Mouse (Mus musculus) embryonic facial prominence, embryonic 10.5 days (tissue): ENCODE results near the gene Prr12. TPM values are rescaled to one million over a fixed set of nuclear protein-coding genes. Genes with fewer than 3 reads are reported as not detected.

Experiments used
- DNase-seq: peaks from one replicate; pipeline ENCODE4 v3.0.0-alpha.2; 2017; ENCODE audit warnings: low spot score
- H3K27ac ChIP-seq: fragments of 300-500 bp; sonication (generic); replicated peaks from 2 replicates; pipeline ENCODE4 v1.5.1; 2016; ENCODE audit warnings: mild to moderate bottlenecking
- H3K27me3 ChIP-seq: fragments of 300-500 bp; sonication (generic); replicated peaks from 2 replicates; pipeline ENCODE4 v1.6.1; 2016; ENCODE audit warnings: low read depth, mild to moderate bottlenecking; ENCODE audit not compliant: poor library complexity, severe bottlenecking
- H3K36me3 ChIP-seq: fragments of 300-500 bp; sonication (generic); replicated peaks from 2 replicates; pipeline ENCODE4 v1.6.1; 2016; ENCODE audit warnings: mild to moderate bottlenecking, moderate library complexity
- H3K4me1 ChIP-seq: fragments of 300-500 bp; sonication (generic); 2 replicates; pipeline ENCODE4 v1.6.1; 2016
- H3K4me3 ChIP-seq: fragments of 300-500 bp; sonication (generic); 2 replicates; pipeline ENCODE4 v1.5.1; 2016; ENCODE audit warnings: mild to moderate bottlenecking, moderate library complexity
- H3K9me3 ChIP-seq: fragments of 300-500 bp; sonication (generic); 2 replicates; pipeline ENCODE4 v1.6.1; 2016; ENCODE audit warnings: mild to moderate bottlenecking
- WGBS: fragments of 180-500 bp; shearing (Covaris S2); methylation state at CpG from one replicate; pipeline ENCODE4 v1.1.7; 2016; 5-methylcytosine and 5-hydroxymethylcytosine counted together
- polyA plus RNA-seq: library from polyadenylated mRNA; unstranded; fragments of >200 nt; fragmentation: Nextera tagmentation; extraction: Ambion mirVana; gene quantifications from 2 replicates; pipeline ENCODE4 v1.2.1, GENCODE M21; 2016

Gene Prr12
- polyA plus RNA-seq, 1 experiment from 2014 or later = 14.9 TPM

DNA sequence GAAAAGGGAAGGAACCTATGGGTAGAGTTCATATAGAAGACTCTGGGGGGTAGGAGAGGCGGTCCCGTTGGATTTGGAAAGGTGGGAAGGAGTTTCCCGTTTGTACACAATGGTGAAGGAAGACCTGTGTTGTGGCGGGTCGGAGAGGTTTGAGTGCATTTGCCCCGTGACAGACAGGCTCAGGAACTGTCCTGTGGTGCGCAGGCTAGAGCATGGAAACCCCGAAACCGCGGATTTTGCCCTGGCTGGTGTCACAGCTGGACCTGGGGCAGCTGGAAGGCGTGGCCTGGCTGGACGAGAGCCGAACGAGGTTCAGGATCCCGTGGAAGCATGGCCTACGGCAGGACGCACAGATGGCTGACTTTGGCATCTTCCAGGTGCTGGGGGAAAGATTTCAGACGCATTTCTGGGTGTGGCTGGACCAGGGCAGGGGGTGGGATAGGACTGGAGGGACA, 54.2 kb downstream of the Prr12 start, which contains the start of gene Bcl2l12:
Gene Bcl2l12, minus strand, starts transcription at position 212 of the 455 bp plus-strand sequence.
- H3K27ac ChIP-seq = peak within 1 kb of the TSS; percentile 95
- no peaks in the 10 kb centered on the region for H3K27me3 ChIP-seq
- peak; percentile 67 for DNase-seq
- H3K4me1 ChIP-seq = peaks cover 36% of the 10 kb centered on the region
- 4% methylated on average over 18 of the region's 18 CpGs for WGBS
- no peaks in the 10 kb centered on the region for H3K9me3 ChIP-seq
- H3K36me3 ChIP-seq = peaks cover 73% of the 10 kb centered on the region
- peak within 1 kb of the TSS; percentile 84 for H3K4me3 ChIP-seq

DNA sequence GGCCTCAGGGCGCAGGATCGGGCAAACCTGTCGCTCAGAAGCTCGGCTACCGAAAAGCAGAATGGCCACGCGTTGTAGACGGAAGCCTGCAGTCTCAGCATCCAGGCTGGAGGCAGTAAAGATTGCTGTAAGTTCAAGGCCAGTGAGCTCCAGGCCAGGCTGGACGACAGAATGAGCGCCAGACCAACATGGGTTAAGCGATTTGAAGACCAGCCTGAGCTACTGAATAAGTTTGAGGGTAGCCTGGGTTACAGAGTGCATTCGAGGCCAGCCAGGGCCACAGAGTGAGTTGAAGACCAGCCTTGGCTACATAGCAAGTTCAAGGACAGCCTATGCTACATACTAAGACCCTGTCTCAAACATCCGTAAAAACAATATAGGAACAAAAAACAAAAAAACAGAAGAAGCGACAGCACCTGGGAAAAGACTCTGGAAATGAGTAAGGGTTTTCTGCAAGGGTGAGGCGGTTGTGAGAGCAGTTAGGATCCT, 54.7 kb downstream of the Prr12 start:
- no peak for DNase-seq
- Histone ChIP-seq H3K27me3 (no peaks in the 10 kb centered on the region), H3K9me3 (no peaks in the 10 kb centered on the region), H3K36me3 (peaks cover 73% of the 10 kb centered on the region), H3K27ac (peak overlapping the region; percentile 95), H3K4me3 (peak overlapping the region; percentile 84), H3K4me1 (peaks cover 36% of the 10 kb centered on the region)
- 6% methylated on average over 15 of the region's 15 CpGs for WGBS

DNA sequence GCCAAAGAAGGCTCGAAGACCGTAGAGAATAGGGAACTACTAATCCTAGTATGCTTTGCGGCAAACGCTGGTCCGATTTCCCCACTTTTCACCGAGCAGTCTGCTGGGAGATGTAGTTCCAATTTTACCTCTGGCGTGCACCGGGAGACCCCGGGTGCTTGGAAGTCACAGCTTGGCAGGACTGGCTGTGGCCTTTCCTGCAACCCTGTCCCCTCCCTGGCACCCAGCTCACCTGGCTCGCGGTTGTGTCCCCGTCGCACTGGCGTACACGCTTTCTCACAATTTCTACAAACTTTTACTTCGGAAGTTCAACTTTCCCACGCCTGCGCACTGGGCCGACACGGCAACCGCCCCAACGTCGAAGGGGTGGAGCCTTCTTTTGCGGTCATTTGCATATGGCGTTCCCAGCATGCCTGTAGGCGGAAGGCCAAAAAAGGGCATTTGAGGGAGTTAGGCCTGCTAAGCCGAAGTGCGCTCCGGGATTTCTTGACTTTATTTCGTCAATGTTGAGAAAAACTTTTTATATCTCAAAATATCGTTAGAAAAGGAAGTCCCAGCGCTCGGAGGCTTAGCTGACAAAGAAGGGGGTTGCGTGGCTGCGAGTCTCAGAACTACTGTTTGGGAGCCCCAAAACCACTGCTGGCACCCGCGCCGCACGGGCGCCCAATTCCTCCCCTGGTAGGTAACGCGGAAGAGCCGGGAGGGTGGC, 55.3 kb downstream of the Prr12 start, which contains the start of gene Irf3:
Gene Irf3, plus strand, starts transcription at position 418 of the 709 bp plus-strand sequence.
- under 1% methylated on average over 43 of the region's 43 CpGs for WGBS
- H3K27ac ChIP-seq = peak within 1 kb of the TSS; percentile 95
- DNase-seq = peak; percentile 95
- H3K36me3 ChIP-seq = peaks cover 73% of the 10 kb centered on the region
- no peaks in the 10 kb centered on the region for H3K27me3 ChIP-seq
- H3K4me3 ChIP-seq = peak within 1 kb of the TSS; percentile 84
- no peaks in the 10 kb centered on the region for H3K9me3 ChIP-seq
- H3K4me1 ChIP-seq = peaks cover 36% of the 10 kb centered on the region

DNA sequence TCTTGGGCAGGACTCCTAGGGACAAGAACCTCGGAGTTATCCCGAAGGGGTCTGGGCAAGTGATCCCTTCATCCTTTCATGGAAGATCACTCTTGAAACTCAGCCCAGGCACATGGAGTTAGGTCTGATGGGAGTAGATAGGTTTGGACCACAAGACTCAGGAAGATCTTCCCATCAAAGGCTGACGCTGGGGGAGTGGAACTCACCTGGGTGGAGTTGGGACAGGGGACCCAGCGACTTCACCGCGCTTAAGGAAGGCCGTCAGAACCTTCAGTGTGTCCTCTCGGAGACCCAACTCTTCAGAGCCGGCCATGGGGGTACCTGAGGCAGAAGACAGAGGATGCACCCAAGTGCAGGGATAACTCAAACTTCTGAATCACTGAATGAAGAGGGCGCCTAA, 56.0 kb downstream of the Prr12 start:
- DNase-seq = no peak
- 17% methylated on average over 10 of the region's 10 CpGs for WGBS
- Histone ChIP-seq H3K4me3 (peak overlapping the region; percentile 84), H3K9me3 (no peaks in the 10 kb centered on the region), H3K36me3 (peaks cover 73% of the 10 kb centered on the region), H3K27me3 (no peaks in the 10 kb centered on the region), H3K4me1 (peaks cover 36% of the 10 kb centered on the region), H3K27ac (peak overlapping the region; percentile 95)

DNA sequence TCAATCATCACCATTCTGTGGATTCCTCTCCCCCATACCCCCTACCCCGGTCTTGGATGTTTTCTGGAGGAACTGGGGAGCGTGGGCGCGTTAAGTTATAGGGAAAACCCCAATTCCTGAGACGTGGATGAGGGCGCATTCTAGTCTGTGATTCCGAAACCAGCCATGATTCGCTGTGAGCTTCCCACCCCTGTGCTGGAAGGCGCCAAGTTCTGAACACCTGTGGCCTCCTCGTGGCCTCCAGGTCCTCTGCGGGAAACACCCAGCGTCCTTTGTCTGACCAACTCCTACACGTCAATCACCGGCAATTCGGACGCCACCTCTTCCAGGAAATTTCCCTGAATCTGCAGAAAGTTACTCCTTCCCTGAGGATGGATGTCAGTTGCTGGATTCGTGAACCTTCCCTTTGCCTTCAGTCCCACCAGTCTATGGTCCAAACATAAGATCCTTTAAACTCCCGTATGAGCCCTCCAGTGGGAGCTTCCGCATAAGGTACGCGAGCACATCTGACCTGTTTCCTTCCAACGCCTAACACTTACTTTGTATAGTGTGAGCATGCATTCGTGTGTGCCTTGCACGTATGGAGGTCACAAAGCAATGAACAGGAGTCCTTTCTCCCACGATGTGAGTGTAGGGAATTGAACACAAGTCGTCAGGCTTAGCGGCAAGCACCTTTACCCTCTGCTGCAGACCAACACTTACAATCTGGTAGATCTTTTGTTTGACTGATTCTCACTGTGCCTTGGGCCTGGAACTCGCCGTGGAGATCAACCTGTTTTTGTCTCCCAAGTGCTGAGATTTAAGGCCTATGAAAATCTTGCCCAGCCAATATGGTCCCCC, 65.6 kb downstream of the Prr12 start:
- WGBS = under 1% methylated on average over 29 of the region's 29 CpGs
- H3K36me3 ChIP-seq = peaks cover 68% of the 10 kb centered on the region

DNA sequence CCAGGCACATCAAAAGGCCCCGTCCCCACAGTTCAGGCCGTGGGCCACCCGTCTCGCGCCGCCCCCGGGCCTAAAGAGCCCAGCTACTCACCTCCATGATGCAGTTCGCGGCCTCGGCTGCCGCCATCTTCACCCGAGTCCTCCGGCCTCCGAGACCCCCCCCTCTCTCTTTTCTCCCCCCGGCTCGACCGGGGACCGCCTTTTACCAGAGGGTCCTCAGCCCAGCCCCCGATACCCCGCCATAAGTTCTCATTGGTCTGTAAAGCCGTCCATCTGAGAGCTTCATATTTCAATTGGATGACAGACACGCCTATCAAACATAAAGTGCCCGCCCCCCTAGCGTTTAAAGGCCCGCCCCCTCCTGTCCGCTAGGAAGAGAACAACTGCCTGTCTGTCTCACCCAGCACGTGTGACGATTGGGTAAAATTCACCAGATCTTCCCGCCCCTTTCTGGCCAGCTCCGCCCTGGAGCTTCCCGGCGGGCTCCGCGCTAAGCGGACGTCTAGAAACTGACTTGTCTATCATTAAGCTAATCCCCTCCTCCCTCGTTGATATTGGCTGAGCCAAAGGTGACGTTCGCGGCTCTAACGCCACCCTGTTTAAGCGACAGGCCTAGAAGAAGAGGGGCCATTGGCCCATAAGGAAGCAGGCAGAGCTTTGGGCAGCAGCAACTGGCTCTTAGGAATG, 66.3 kb downstream of the Prr12 start, which contains the start of gene Prmt1:
Gene Prmt1, minus strand, starts transcription at position 377 of the 687 bp plus-strand sequence.
- H3K4me3 ChIP-seq = peak within 1 kb of the TSS; percentile 75
- WGBS = under 1% methylated on average over 42 of the region's 42 CpGs

More for the DNA sequence above, 65.6 kb downstream of the Prr12 start:
- Histone ChIP-seq H3K27ac (peak overlapping the region; percentile 99), H3K9me3 (no peaks in the 10 kb centered on the region), H3K4me3 (peak overlapping the region; percentile 75), H3K27me3 (no peaks in the 10 kb centered on the region), H3K4me1 (peaks cover 39% of the 10 kb centered on the region)
- no peak for DNase-seq

DNA sequence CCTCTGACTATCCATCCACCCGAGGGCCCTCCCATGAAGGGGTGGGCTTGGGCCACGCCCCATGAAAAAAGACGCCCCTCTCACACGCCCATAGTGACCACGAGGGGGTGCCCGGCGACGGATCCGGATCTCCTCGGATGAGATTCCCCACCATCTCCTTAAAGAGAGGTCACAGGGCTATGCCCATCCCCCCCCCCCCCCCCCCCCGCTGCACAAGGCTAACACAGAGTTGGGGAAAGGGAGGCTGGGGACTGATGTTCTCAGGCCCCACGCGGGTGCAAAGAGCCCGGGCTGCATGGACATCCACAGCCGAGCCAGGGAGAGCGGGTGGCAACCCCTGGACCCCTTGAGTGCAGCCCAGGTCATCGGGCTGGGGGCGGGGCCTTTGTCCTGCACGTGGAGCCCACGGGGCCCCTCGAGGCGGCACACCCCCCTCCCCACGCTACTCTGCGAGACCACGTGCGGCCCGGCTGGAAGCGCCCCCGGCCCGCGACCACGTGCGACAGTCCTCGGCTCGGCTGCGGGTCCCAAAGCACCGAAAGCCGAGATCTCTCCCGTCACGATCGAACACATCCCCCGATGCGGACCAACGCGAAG, 67.0 kb downstream of the Prr12 start:
- DNase-seq = peak; percentile 90
- no peaks in the 10 kb centered on the region for H3K9me3 ChIP-seq
- peaks cover 39% of the 10 kb centered on the region for H3K4me1 ChIP-seq
- no peaks in the 10 kb centered on the region for H3K27me3 ChIP-seq
- H3K36me3 ChIP-seq = peaks cover 68% of the 10 kb centered on the region
- peak overlapping the region; percentile 99 for H3K27ac ChIP-seq
- peak overlapping the region; percentile 75 for H3K4me3 ChIP-seq
- 1% methylated on average over 45 of the region's 45 CpGs for WGBS

More for the DNA sequence above, 66.3 kb downstream of the Prr12 start, which contains the start of gene Prmt1:
- Histone ChIP-seq H3K27me3 (no peaks in the 10 kb centered on the region), H3K9me3 (no peaks in the 10 kb centered on the region), H3K36me3 (peaks cover 68% of the 10 kb centered on the region), H3K4me1 (peaks cover 39% of the 10 kb centered on the region), H3K27ac (peak within 1 kb of the TSS; percentile 99)
- peak; percentile 97 for DNase-seq

DNA sequence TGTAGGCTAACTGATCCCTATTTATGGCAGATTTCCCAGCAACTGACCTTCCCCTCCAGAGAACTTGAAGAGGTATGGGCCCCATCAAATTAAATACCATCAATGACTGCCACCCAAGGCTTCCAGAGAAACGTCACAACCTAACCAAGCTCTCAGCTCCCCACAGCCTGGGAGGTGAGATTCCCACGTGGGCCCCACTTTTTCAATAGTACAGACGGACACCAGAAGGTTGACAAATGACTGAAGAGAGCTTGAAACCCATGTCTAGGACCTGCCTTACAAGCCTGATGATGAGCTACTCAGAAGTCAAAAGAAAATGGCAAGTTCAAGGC, 67.9 kb downstream of the Prr12 start:
- no peaks in the 10 kb centered on the region for H3K9me3 ChIP-seq
- H3K27ac ChIP-seq = no peak overlapping the region
- H3K36me3 ChIP-seq = peaks cover 68% of the 10 kb centered on the region
- 55% methylated on average over 3 of the region's 3 CpGs for WGBS
- H3K4me1 ChIP-seq = peaks cover 39% of the 10 kb centered on the region
- no peaks in the 10 kb centered on the region for H3K27me3 ChIP-seq
- H3K4me3 ChIP-seq = peak overlapping the region; percentile 75
- DNase-seq = no peak

DNA sequence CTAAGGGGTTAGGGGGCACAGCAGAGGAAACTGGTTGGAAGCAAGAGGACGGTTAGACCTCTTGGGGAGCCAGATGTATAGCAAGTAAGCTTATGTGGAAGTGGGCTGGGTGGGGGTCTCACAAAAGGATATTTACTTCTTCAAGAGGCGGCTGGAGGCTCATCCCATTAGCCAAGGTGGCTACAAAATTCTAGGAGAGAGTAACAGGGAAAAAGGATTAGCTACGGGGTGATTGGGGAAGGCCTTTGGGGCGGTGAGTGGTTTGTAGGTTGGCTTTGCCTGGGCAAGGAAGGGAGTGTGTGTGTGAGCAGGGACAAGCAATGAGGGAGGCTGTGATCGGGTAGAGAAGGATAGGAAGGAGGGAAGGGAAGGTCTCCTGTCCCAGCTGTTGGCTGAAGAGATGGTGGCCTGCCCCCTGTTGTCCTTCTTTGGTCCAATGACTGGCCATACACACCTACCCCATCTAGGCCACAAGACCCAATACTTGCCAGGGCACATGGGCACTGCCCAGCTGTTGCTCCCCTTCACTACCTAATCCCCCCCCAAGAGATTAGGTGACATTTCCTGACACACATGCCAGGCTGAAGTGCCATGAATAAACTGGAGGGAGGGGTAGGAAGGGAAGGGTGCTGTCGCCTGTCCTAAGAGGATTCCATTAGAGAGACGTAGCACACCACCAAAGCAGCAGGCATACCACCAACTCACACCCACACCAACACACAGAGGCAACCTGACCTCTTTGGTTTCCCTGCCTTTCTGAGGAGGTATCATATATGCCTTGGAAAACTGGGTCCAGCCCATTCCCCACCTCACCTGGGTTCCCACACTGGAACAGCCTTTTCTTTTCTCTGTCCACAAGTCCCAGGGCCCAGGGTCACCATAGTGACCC, 68.5 kb downstream of the Prr12 start:
- peak overlapping the region; percentile 75 for H3K4me3 ChIP-seq
- H3K27ac ChIP-seq = 0 out of 2 replicates have a peak overlapping the region, but pooled peaks have one; percentile 20
- H3K9me3 ChIP-seq = no peaks in the 10 kb centered on the region
- H3K4me1 ChIP-seq = peaks cover 38% of the 10 kb centered on the region
- peaks cover 68% of the 10 kb centered on the region for H3K36me3 ChIP-seq
- H3K27me3 ChIP-seq = no peaks in the 10 kb centered on the region
- 81% methylated on average over 7 of the region's 7 CpGs for WGBS
- no peak for DNase-seq

DNA sequence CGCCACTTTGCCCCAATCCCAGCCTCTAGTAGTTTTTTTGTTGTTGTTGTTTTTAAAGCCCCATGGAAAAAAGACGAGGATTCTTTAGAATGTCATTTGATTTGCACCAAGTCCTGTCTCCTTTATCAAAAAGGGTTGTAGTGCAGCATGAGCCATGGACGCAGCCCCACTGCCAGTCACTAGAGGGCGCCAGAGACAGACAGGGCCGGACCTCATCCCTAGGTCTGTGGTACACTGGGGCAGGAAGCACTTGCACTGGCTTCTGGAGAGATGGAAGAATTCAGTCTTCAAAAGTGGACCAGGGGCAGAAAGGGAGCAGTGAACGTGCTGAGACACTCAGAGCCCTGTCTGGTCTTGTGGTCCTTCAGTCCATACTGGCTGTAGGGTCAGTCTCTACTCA, 69.6 kb downstream of the Prr12 start:
- Histone ChIP-seq H3K9me3 (no peaks in the 10 kb centered on the region), H3K27me3 (no peaks in the 10 kb centered on the region), H3K27ac (no peak overlapping the region), H3K36me3 (peaks cover 69% of the 10 kb centered on the region), H3K4me3 (peak overlapping the region; percentile 75), H3K4me1 (peaks cover 30% of the 10 kb centered on the region)
- WGBS = 40% methylated on average over 6 of the region's 6 CpGs
- DNase-seq = peak; percentile 88

DNA sequence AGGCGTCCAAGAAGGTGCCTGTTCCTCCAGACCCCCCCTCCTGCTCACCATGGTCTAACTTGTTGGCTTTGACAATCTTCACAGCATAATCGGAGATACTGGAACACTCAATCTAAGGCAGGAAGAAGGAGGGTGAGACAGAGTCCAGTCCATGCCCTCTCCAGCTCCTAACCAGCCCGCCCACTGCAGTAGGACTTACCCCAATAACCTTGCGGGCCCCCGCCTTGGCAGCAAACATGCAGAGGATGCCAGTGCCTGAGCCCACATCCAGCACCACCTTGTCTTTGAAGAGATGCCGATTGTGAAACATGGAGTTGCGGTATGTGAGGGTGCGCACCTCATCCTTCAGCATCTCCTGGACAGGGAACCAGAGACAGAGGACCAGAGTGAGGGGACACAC, 71.1 kb downstream of the Prr12 start:
- WGBS = 95% methylated on average over 8 of the region's 8 CpGs

More for the DNA sequence above, 71.1 kb downstream of the Prr12 start:
- H3K27me3 ChIP-seq = no peaks in the 10 kb centered on the region
- DNase-seq = no peak
- peaks cover 82% of the 10 kb centered on the region for H3K36me3 ChIP-seq
- H3K9me3 ChIP-seq = no peaks in the 10 kb centered on the region
- peaks cover 24% of the 10 kb centered on the region for H3K4me1 ChIP-seq
- H3K27ac ChIP-seq = no peak overlapping the region
- H3K4me3 ChIP-seq = no peak overlapping the region
